Mouse (Mus musculus): ENCODE data around the gene Csmd2. TPM values are rescaled to one million over a fixed set of nuclear protein-coding genes. Genes with fewer than 3 reads are reported as not detected.
A peak's percentile ranks its signal among the peaks of the same experiment; 100 is the strongest.
"Not testable (repeated sequence)": the region's sequence is repeated elsewhere in the genome, so short reads cannot be mapped to it uniquely, and the experiment has no call there.

Csmd2 gene
- total RNA-seq, 2 experiments from 2014 or later, result 39.8 to 44.0 TPM

- DNase-seq (ENCODE audit: low spot score in 2 of 2), result no peak
Observed at GRCm38 (mm10) chr4:128041901-128042300, 54.2 kb downstream of the Csmd2 start.

GRCm38 (mm10) chr4:128042626-128043025, 55.0 kb downstream of the Csmd2 start:
- DNase-seq (ENCODE audit: low spot score in 2 of 2), result no peak

GRCm38 (mm10) chr4:128048716-128049115, 61.1 kb downstream of the Csmd2 start:
- no peak for DNase-seq (ENCODE audit: low spot score in 2 of 2)

- no peak for DNase-seq (ENCODE audit: low spot score in 2 of 2)
Observed at GRCm38 (mm10) chr4:128052701-128053100, 65.0 kb downstream of the Csmd2 start.

GRCm38 (mm10) chr4:128061274-128061673, 73.6 kb downstream of the Csmd2 start:
- not testable (repeated sequence) for DNase-seq (ENCODE audit: low spot score in 2 of 2)

GRCm38 (mm10) chr4:128067189-128067588, 79.5 kb downstream of the Csmd2 start:
- DNase-seq (ENCODE audit: low spot score in 2 of 2), result peak in 1 of 2 experiments; percentile 52

GRCm38 (mm10) chr4:128084466-128084865, 96.8 kb downstream of the Csmd2 start:
- DNase-seq (ENCODE audit: low spot score in 2 of 2), result no peak

- DNase-seq (ENCODE audit: low spot score in 2 of 2), result peak in 1 of 2 experiments; percentile 18
Observed at GRCm38 (mm10) chr4:128085096-128085495, 97.4 kb downstream of the Csmd2 start.

GRCm38 (mm10) chr4:128087147-128087606, 99.5 kb downstream of the Csmd2 start:
- no peak for DNase-seq (ENCODE audit: low spot score in 2 of 2)

GRCm38 (mm10) chr4:128087704-128088103, 100.0 kb downstream of the Csmd2 start:
- DNase-seq (ENCODE audit: low spot score in 2 of 2), result no peak

- DNase-seq (ENCODE audit: low spot score in 2 of 2), result no peak
Observed at GRCm38 (mm10) chr4:128088264-128088663, 100.6 kb downstream of the Csmd2 start.

GRCm38 (mm10) chr4:128091938-128092337, 104.3 kb downstream of the Csmd2 start:
- DNase-seq (ENCODE audit: low spot score in 2 of 2), result peak in 1 of 2 experiments; percentile 37

- no peak for DNase-seq (ENCODE audit: low spot score in 2 of 2)
Observed at GRCm38 (mm10) chr4:128099515-128099914, 111.9 kb downstream of the Csmd2 start.

- DNase-seq (ENCODE audit: low spot score in 2 of 2), result no peak
Observed at GRCm38 (mm10) chr4:128100541-128100940, 112.9 kb downstream of the Csmd2 start.

- DNase-seq (ENCODE audit: low spot score in 2 of 2), result no peak
Observed at GRCm38 (mm10) chr4:128116331-128116730, 128.7 kb downstream of the Csmd2 start.

GRCm38 (mm10) chr4:128123281-128123680, 135.6 kb downstream of the Csmd2 start:
- no peak for DNase-seq (ENCODE audit: low spot score in 2 of 2)

- DNase-seq (ENCODE audit: low spot score in 2 of 2), result no peak
Observed at GRCm38 (mm10) chr4:128124738-128125137, 137.1 kb downstream of the Csmd2 start.

GRCm38 (mm10) chr4:128128546-128128945, 140.9 kb downstream of the Csmd2 start:
- no peak for DNase-seq (ENCODE audit: low spot score in 2 of 2)

- DNase-seq (ENCODE audit: low spot score in 2 of 2), result no peak
Observed at GRCm38 (mm10) chr4:128130611-128131142, 143.0 kb downstream of the Csmd2 start.

GRCm38 (mm10) chr4:128131666-128132065, 144.0 kb downstream of the Csmd2 start:
- no peak for DNase-seq (ENCODE audit: low spot score in 2 of 2)

- peak; percentile 28 to 61 for DNase-seq (ENCODE audit: low spot score in 2 of 2)
Observed at GRCm38 (mm10) chr4:128132876-128133646, 145.4 kb downstream of the Csmd2 start.

- DNase-seq (ENCODE audit: low spot score in 2 of 2), result no peak
Observed at GRCm38 (mm10) chr4:128134348-128134994, 146.8 kb downstream of the Csmd2 start.

Measured in layer of hippocampus, postnatal 14 days (tissue).